Mouse (Mus musculus) leukemia stem cell, adult 10-12 weeks (primary cell): Measurements from ENCODE around the gene Fhit. TPM values are rescaled to one million over a fixed set of nuclear protein-coding genes. Genes with fewer than 3 reads are reported as not detected.

Source experiments
- polyA plus RNA-seq: library from polyadenylated mRNA; stranded (reverse); fragments of >175 nt; gene quantifications from 2 replicates; pipeline ENCODE4 v1.2.3, GENCODE M21; 2012; ENCODE audit warnings: low replicate concordance

Fhit gene
- 0.17 TPM in 1 of 2 replicates, not detected in the other for polyA plus RNA-seq

DNA sequence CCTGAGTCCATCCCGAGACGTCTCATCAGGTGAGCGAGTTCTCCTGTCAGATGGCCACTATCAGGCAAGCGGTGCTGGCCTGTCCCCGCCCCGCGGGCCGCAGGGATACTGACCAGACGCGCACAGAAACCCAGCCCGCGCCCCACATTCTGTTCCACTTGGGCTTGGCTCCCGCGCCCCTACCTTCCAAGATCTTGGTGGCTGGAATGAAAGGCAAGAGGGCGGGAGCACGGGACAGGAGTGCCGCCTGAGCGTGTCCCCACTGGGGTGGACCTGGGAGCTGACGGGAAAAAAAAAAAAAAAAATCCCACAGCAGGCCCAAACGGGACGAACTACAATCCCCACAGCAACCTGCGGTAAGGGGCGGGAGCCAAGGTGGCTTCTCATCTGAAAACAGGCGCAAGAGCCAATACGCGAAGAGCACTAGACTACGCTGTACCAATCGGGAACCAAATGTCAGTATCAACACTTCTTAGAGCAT is at the start of gene Fhit:
Fhit (minus strand) TSS at position 285 of the 481 bp plus-strand sequence.

Other genes starting within 250 kb of the Fhit start
- gene Gm3839, start 194.7 kb upstream of the Fhit start, polyA plus RNA-seq, result 0.35 TPM in 1 of 2 replicates, not detected in the other